Mouse (Mus musculus) heart, postnatal 0 days (tissue): ENCODE data around the gene Cggbp1. TPM values are rescaled to one million over a fixed set of nuclear protein-coding genes. Genes with fewer than 3 reads are reported as not detected.

ENCODE experiments used
- ATAC-seq: fragments of 200-750 bp; cut with Nextera tagmentation; 2 replicates; pipeline ENCODE4 v1.8.0; 2017; ENCODE audit warnings: low read depth, moderate number of reproducible peaks, moderate library complexity; ENCODE audit not compliant: insufficient read depth
- DNase-seq: peaks from one replicate; pipeline ENCODE4 v3.0.0-alpha.2; 2016; ENCODE audit warnings: low spot score
- H3K27ac ChIP-seq: fragments of 300-500 bp; sonication (generic); 2 replicates; pipeline ENCODE4 v1.5.1; 2014; ENCODE audit warnings: low read depth, mild to moderate bottlenecking
- H3K27me3 ChIP-seq: fragments of 300-500 bp; sonication (generic); 2 replicates; pipeline ENCODE4 v1.6.1; 2014; ENCODE audit warnings: low read length, mixed read lengths; ENCODE audit not compliant: control insufficient read depth, insufficient read depth
- H3K36me3 ChIP-seq: fragments of 300-500 bp; sonication (generic); replicated peaks from 2 replicates; pipeline ENCODE4 v1.6.1; 2014; ENCODE audit warnings: low read length, mixed read lengths; ENCODE audit not compliant: control insufficient read depth, insufficient read depth
- H3K4me1 ChIP-seq: fragments of 300-500 bp; sonication (generic); 2 replicates; pipeline ENCODE4 v1.6.1; 2014; ENCODE audit warnings: antibody characterized with exemption; ENCODE audit not compliant: control insufficient read depth, insufficient read depth
- H3K4me2 ChIP-seq: fragments of 300-500 bp; sonication (generic); 2 replicates; pipeline ENCODE4 v1.6.1; 2014; ENCODE audit warnings: low read depth, mild to moderate bottlenecking, low read length, moderate library complexity
- H3K4me3 ChIP-seq: fragments of 300-500 bp; sonication (generic); 2 replicates; pipeline ENCODE4 v1.5.1; 2014; ENCODE audit warnings: low read depth, low read length
- H3K9ac ChIP-seq: fragments of 300-500 bp; sonication (generic); replicated peaks from 2 replicates; pipeline ENCODE4 v1.6.1; 2014; ENCODE audit warnings: low read depth, low read length, mixed read lengths
- H3K9me3 ChIP-seq: fragments of 300-500 bp; sonication (generic); replicated peaks from 2 replicates; pipeline ENCODE4 v1.6.1; 2016; ENCODE audit warnings: low read length; ENCODE audit not compliant: control insufficient read depth
- CTCF ChIP-seq: IDR thresholded peaks from 2 replicates; pipeline ENCODE4 v1.5.1; 2016; ENCODE audit warnings: antibody characterized with exemption, control low read depth, low read depth
- EP300 ChIP-seq: IDR thresholded peaks from 2 replicates; pipeline ENCODE4 v1.6.1; 2016; ENCODE audit warnings: antibody characterized with exemption, low read depth
- WGBS: fragments of 180-500 bp; shearing (Covaris S2); extraction: QIAGEN DNeasy Blood & Tissue Kit; methylation state at CpG from one replicate; pipeline ENCODE4 v1.1.7; 2014; 5-methylcytosine and 5-hydroxymethylcytosine counted together
- polyA plus RNA-seq: library from polyadenylated mRNA; unstranded; fragments of >200 nt; fragmentation: Nextera tagmentation; extraction: Ambion mirVana; gene quantifications from 2 replicates; pipeline ENCODE4 v1.2.1, GENCODE M21; 2015
- total RNA-seq: library from RNA; depleted of rRNA; stranded (reverse); fragments of >200 nt; gene quantifications from 2 replicates; pipeline ENCODE4 v1.2.3, GENCODE M21; 2014; ENCODE audit warnings: low replicate concordance; rRNA removed

Gene Cggbp1
- total and polyA plus RNA-seq, 2 experiments from 2014 or later, result 29.5 to 29.6 TPM

GRCm38 (mm10) chr16:64908747-64909146 is 57.0 kb downstream of the Cggbp1 start:
- Histone ChIP-seq H3K36me3 (no peaks in the 10 kb centered on the region), H3K4me2 (no peak overlapping the region), H3K27me3 (no peaks in the 10 kb centered on the region), H3K4me3 (no peak overlapping the region), H3K4me1 (no peaks in the 10 kb centered on the region), H3K9me3 (no peaks in the 10 kb centered on the region), H3K27ac (no peak overlapping the region), H3K9ac (no peak overlapping the region)
- TF ChIP-seq EP300 (no peak), CTCF (no peak)
- DNase-seq (no peak), ATAC-seq (no peak)
- 75% methylated on average over 10 of the region's 10 CpGs for WGBS

Other genes with a start within 250 kb of the Cggbp1 start
- gene Csnka2ip, start 249.6 kb upstream of the Cggbp1 start, total RNA-seq, result not detected in 2 replicates
- gene Csnka2ip, start 249.6 kb upstream of the Cggbp1 start, polyA plus RNA-seq, result not detected in 2 replicates
- 11.9 and 12.2 TPM in 2 replicates for gene 4930453N24Rik, start 80.8 kb upstream of the Cggbp1 start, total RNA-seq
- gene 4930453N24Rik, start 80.8 kb upstream of the Cggbp1 start, polyA plus RNA-seq, result 17.7 and 19.2 TPM in 2 replicates
- 5.4 and 8.9 TPM in 2 replicates for gene Zfp654, start 344 bp upstream of the Cggbp1 start, total RNA-seq
- 3.0 and 3.3 TPM in 2 replicates for gene Zfp654, start 344 bp upstream of the Cggbp1 start, polyA plus RNA-seq